Mouse (Mus musculus): ENCODE measurements at regions not wholly inside any gene's neighbourhood (a gene's known extent, or its start where the extent isn't known, plus 50 kb on each side); places are given as distances from the start of the nearest gene placed in this dataset.

DNA sequence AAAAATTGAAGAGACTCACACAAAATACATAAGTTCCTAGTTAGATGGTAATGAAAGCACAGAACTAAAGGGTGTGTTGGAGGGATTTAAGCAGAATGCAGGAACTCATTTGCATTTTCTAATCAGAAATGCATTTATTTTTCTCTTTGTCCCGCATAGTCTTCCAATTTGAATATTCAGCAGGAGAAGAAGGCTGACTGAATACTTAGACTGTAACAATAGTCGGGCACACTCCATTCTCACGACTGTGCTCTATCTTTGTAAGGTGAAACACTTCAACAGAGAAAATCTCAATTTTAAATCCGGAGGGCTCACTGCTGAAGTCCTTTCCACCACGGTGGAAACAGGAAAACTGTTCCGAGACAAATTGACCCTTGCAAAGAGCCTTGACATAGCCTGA lies 230.2 kb downstream of the Btg1 start:
- intact Hi-C loops (cut with DNase I), result no loop called here
- no peak for DNase-seq

DNA sequence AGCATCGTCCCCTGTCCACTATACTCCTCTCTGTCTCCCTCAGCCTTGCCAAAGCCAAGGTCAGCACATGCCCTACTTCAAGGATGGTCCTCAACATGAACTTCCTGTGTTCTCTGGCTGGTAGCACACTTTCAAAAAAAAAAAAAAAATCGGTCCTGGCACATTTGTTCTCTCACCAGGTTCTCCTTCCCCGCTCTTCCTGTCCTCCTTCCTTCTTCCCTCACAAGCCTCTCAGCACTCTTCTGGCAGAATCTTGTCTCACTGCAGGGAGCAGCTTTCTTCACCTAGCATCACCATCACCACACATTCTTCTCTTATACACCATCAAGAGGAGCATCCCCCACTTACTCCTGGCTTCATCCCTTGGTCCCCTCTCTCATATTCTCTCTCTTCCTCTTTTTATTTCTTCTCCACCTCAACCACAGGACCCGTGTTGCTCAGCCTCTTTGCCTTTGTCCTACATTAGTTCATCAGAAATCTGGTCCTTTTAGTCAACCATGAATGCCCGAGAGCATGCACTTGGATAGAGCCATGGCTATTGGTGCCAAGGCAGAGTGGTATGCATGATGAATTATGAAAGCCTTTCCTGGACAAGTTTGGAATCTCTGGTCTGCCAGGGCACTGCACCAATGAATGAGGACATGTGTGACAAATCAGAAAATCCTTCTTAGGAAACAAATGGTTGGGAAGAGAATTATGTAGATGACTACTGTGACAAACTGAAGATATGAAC lies 230.8 kb downstream of the Btg1 start:
- no peak for DNase-seq
- intact Hi-C loops (cut with DNase I), result no loop called here

DNA sequence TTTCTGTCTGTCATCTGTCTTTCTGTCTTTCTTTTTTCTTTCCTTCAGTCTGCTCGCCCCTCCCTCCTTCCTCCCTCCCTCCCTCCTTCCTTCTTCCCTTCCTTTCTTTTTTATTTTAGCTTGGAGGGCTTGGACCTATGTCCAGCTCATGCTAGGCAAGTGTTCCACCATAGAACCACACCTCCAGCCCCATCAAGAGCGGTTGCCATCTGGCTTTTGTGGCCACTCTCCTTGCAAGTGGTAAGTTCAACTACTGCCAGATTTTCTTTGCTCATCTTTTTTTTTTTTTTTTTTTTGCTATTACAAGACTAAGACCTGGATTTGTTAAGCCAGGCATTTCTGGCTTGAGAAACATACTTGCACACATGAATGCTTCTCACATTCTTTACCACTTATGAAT lies 231.7 kb downstream of the Btg1 start:
- intact Hi-C loops (cut with DNase I), result no loop called here
- no peak for DNase-seq

DNA sequence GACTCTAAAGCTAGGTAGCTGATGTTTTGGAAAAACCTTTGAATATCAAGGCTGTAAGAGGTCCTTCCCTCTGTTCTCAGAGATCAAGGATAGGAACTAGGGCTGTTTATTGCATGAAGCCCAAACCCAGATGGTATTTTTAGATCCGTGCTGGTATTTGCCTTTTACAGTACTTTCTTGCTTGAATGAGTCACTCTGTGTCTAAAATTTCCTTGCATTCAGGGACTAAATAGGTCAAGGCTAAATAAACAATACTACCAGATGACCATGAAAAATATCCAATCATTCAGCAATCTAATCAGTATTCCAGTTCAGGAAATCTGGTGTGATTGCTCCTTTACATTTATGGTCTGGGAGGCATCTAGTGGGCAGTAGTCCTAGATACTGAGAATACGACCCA lies 243.6 kb downstream of the Btg1 start:
- intact Hi-C loops (cut with DNase I), result no loop called here
- DNase-seq, result no peak

DNA sequence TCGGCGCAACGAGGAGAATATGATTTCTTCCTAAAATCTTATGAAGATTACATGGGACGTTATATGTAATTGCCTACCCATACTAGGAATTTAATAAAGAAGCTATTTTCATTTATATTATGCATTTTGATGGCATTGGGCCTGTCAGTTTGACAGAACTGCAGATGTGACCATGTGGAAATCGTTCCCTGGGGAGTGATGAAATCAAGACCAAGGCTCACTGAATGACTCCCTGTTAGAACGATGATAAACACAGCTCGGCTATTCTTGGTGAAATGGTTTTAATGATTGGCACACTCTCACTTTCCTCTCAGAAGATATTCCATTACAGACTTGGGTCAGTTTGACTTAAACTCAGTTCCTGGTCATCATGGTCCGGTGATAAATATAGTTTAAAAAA lies 246.4 kb downstream of the Btg1 start:
- intact Hi-C loops (cut with DNase I), result no loop called here
- no peak for DNase-seq

DNA sequence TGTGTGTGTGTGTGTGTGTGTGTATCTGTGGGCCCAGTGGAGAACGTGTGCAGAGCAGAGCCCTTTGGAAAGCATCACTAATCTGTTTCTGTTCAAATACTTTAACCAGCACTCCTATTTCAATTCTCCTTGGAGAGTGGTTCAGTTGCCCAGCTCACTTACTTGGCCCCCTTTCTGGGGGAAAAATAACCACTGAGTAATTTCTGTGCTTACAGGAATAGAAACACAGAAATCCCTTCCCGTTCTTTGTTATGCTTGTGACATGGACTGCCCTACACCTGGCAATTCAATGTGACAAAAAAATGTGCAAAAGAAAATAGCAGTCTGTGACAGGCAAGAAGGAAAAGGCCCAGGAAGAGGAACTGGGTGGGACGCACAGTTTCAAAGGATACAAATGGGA lies 249.7 kb downstream of the Btg1 start:
- intact Hi-C loops (cut with DNase I), result no loop called here
- DNase-seq, result no peak

DNA sequence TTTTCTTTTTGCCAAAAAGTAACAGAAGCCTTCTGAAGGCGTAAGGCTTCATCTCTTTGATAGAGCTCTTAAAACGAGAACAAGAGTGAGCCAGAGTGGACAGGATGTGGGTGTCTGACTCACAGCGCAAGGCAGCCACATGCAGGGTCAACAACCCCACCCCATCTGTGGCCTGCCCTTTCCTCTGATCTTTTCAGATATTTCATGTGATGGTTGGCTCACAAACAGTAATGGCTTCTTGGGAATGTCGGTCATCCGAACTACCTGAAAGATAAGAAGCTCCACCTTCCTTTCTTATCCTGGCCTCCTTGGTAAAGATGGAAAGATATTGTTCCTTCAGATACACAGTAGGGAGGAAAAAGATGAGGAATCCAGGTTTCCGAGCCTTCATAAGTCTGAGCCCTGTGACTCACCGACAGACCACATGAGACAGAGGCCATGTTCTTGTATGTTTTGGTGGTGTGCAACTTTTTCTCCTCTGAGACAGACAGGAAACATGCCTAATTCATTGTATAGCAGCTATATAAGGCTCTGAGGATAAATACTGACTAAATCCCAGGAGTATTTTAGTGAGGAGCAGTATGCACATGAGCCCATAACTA lies 254.9 kb downstream of the Btg1 start:
- DNase-seq, result no peak
- intact Hi-C loops (cut with DNase I), result no loop called here

DNA sequence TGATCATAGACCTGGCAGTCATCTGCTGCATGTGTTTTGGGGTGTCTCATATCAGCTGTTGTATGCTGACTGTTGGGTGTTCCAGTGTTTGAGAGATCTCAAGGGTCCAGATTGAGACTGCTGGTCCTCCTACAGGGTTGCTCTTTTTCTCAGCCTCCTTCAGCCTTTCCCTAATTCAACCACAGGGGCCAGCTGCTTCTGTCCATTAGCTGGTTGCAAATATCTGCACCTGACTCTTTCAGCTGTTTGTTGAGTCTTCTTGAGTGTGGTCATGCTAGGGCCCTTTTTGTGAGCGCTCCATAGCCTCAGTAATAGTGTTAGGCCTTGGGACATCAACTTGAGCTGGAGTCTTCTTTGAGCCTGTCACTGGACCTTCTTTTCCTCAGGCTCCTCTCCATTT lies 257.8 kb downstream of the Btg1 start:
- intact Hi-C loops (cut with DNase I), result no loop called here
- DNase-seq, result no peak

DNA sequence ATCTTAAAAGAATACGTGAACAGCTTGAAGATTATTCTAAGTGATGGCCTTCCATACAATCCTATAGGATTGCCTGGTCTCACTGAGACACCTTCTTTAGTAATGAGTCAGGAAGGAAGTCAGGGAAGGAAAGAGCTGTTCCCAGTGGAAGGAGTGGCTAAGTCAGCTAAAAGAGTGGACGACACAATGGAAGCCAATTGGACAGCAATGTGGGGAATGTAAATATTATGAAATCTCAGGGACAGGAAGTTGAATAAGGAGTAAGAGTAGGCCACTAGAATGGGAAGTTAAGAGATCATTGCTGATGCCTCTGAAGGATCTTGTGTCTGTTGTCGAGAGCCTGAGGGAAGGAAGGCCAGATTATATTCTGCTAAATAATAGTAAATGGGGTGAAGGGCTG lies 258.9 kb downstream of the Btg1 start:
- no peak for DNase-seq
- intact Hi-C loops (cut with DNase I), result no loop called here

DNA sequence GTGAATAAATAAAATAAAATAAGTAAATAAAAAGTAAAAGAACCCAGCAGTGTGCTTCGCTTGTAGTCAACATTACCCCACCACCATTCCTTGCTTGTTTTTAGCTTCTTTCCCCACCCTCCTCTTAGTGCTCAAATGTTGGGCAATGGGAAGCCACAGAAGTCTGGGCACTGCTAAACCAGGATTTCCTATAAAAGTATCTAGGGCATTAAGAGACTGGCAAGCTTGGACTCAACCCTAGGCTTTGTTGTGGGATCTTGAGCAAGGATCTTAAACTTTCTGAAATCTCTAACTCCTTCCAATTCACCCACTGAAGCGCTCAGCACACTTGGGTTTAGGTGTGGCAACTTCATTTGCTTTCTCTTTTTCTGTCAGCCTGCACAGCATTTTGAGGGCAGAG lies 262.6 kb downstream of the Btg1 start:
- no peak for DNase-seq
- intact Hi-C loops (cut with DNase I), result no loop called here

DNA sequence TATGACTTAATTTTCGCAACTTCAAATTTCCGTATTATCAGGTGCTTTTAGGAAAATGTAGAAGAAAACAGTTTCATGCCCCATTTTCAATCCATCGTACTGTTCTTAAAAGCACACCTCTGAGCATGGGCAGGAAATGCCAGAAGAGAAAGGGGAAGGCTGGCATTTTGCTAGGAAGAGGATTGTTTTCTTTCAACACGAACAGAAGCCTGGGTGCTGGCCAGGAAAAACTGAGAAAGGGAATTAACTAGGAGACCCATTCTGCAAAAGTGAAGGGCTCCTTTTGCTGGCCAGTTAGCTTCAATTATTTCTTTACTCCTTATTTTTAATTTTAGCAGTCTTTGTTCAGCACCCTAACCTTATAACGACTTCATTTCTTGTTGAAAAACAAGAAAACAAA lies 264.0 kb downstream of the Btg1 start:
- intact Hi-C loops (cut with DNase I), result no loop called here

DNA sequence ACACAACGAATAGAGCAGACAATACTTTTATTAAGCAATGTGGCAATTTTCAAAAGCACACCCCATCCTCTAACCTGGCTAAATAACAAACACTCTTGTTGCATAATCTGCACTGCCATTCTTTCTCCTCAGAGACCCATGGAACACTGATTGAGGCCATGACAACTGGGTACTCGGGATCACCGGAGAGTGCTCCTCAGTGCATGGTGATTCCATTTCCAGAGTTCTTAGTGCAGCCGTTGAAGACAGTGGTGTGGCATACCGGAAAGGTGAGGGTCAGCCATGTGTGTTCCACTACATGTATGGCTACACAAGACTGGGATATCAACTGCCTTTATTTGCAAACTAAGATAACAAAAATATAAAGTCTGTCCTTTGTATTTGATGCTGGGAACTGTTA lies 264.4 kb downstream of the Btg1 start:
- intact Hi-C loops (cut with DNase I), result no loop called here
- DNase-seq, result no peak

More for the DNA sequence above, 264.0 kb downstream of the Btg1 start:
- no peak for DNase-seq

DNA sequence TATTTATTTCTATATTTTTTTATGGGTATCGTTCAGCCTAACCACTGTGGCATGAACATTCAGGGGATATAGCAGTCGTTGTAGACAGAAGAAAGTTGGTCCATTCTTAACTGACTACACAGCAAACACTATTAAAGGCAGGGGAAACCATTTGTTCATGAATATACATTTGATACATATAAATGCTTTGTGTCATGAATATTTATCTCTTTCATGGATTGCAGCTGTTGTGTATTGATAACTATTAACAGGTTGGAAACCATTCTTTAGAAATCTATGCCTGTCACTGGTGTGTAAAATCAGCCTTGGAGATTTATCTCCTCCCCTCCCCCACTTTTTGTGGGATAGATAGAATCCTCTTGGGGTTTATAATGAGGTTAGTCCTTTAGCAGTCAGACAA lies 264.9 kb downstream of the Btg1 start:
- intact Hi-C loops (cut with DNase I), result no loop called here
- DNase-seq, result no peak

DNA sequence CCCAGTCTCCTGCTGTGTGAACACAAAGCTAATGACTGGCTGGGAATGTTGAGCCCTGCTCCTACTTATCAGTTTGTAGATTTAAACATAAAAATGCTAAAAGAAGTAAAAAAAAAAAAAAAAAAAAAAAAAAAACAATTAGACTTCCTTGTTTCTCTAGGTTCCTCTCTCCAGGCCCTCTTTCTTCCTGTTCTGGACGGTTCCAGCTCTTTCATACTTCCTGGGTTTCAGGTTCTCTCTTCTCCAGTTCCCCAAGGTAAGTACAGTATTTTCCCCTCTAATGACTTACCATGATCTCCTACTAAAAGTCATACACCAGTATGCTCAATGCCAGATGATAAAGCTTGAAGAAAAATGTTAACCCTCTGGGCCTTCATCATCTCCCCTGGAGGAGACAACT lies 284.3 kb downstream of the Btg1 start:
- DNase-seq, result no peak
- intact Hi-C loops (cut with DNase I), result no loop called here

DNA sequence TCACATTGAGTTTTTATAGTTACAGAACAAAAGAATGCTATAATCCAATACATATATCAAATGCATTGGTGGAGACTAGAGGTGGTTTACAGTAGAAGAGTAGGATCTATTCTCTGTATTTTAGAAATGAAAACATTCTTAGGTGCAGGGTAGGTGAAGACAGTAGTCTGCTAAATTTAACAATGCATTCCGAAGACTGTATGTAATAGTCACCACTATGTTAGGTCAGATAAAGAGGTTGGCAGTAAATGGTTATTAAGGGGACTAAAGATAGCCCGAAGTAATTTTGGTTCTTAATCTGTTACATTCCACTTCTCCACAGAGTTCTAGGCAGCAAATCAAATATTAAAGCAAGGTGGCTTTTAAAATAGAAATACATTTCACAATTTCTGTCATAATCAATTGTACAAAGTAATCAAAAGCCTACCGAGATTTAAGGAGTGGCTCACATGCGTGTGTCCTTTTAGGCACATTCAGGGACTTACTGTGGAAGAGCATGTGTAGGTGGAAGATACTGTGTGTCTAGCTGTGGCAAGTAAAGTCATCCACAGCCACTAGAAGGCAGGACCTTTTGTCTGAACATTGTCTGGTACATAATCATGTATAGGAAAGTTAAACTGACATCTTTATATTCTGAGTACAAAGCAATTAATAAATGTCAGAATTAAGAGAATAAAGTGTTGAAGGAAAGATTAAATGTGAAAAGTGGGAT lies 288.4 kb downstream of the Btg1 start:
- no peak for DNase-seq

DNA sequence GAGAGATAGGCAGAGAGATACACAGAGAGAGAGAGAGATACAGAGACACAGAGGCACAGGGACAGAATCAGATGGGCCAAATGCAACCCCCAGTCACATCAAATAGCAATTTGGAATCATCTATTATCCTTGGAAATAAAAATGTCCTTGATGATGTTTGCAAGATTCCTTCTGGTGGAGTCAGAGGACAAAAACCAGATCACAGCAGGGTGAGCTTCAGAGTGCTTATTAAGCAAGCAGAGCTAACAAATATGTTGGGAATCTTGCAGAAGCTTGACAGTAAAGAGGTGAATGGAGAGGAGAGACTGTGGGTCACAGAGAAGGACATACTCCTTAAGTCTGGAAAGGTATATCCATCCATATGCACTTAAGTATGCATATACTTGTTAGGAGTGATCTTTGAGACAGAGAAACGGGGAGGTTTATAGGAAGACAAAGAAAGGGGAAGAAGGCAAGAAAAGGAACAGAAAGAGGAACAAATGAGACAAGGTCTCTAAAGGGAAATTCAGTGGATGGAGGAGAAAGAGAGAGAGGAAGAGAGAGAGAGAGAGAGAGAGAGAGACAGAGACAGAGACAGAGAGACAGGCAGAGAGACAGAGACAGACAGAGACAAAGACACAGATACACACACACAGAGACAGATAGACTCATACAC lies 293.0 kb downstream of the Btg1 start:
- no peak for DNase-seq
- intact Hi-C loops (cut with DNase I), result no loop called here

More for the DNA sequence above, 288.4 kb downstream of the Btg1 start:
- intact Hi-C loops (cut with DNase I), result no loop called here

DNA sequence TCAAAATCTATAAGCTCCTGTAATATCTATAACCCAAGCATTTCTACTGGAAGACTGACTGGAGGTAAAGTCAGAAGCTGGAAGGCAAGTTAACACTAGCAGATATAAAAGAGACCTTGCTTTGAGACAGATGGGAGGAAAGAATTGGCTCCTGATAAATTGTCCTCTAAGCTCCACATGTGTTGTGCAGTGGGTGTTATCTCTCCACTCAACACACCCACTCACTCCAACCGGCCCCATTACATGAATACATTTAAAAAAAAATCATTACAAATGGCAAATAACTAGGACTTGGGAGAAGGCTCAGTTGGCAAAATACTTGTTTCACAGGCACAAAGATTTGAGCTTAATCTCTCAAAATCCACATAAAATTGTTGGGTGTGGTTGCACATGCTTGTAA lies 304.4 kb downstream of the Btg1 start:
- DNase-seq, result no peak
- intact Hi-C loops (cut with DNase I), result no loop called here

DNA sequence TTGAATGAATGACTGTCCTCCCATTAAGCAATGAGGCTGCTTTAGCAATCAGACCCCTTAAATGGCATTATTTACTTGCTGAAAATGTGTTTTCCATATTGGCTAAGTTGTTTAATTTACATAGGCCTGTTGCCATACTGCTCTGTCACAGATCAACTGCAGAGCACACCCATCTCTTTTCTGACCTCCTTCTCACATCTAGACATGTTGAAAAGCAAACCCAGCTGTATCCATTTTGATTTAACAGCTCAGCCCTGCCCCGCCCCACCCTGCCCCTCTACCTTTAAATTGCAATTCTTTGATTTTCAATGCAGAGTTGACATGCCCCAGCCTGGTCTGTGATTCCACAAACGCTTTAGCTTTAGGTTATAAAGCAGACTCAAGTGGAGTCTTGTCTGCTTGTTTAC lies 307.5 kb downstream of the Btg1 start:
- intact Hi-C loops (cut with DNase I), result no loop called here
- DNase-seq, result no peak

DNA sequence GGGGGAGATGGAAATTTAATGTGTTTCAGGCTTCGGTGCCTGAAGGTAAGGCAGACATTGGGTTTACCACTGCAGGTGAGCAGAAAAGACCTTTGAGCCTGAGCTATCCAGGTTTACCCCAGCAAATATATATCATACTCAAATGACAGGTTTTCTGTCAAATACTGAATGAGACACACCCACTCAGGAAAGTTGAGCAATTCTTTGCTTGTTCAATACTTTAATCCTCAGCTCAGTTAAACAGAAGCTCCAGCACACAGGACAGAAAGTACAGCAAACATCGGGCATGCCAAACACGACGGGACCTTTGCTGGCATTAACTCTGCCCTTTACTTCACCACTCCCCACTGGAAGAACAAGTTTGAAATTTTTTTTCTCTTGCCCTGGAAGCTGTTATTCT lies 307.9 kb downstream of the Btg1 start:
- intact Hi-C loops (cut with DNase I), result no loop called here
- DNase-seq, result no peak

DNA sequence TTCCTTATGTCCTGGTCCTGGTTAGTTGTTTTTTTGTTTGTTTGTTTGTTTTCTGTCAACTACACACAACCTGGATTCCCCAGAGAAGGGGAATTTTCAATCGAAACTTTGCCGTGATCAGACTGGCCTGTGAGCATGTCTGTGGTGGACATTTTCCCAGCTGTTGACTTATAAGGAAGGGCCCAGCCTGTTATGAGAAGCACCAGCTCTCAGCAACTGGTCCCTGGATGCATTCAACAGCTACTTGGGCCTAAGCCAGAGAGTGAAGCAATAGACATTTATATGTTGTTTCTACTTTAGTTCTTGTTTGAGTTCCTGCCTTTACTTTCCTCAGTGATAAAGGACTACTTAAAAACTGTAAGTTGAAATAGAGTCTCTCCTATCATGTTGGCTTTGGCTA lies 309.0 kb downstream of the Btg1 start:
- no peak for DNase-seq
- intact Hi-C loops (cut with DNase I), result no loop called here

DNA sequence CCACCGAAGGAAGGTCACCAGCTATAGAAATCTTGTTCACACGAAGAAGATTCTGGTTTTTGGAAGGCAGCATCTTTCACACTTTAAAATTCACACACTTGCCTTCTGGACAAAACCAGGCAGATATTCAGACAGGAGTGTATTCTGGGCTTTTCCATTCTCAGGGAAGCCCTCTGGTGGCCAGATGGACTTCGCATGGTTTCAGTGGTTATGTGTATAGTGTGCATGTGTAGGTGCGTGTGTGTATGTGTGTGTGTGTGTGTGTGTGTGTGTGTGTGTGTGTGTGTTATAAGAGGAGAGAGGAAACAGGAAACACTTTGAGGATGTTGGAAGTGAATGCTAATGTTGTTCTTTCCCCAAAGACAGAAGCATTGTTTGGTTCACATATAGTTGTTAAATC lies 317.9 kb downstream of the Btg1 start:
- DNase-seq, result peak; percentile 20 to 33
- intact Hi-C loops (cut with DNase I), result loop anchor here (2.0 kb wide), 1 partner anchor 722 kb away; no protein-coding TSS in a partner anchor
